Mouse (Mus musculus): ENCODE measurements around the gene Pih1d2.

Pih1d2 gene

GRCm38 (mm10) chr9:50616766-50617603 lies at the start of gene Pih1d2, which contains the start of gene Nkapd1:
TSS of gene Pih1d2 (plus strand) at chr9:50617321.
TSS of gene Nkapd1 (minus strand) at chr9:50617464.
- peak; percentile 33 for DNase-seq (ENCODE audit: low spot score)

GRCm38 (mm10) chr9:50567372-50567771 lies 49.7 kb upstream of the Pih1d2 start:
- DNase-seq (ENCODE audit: low spot score): no peak

GRCm38 (mm10) chr9:50567881-50568280 lies 49.2 kb upstream of the Pih1d2 start:
- DNase-seq (ENCODE audit: low spot score): no peak

- DNase-seq (ENCODE audit: low spot score): no peak
Measured at GRCm38 (mm10) chr9:50569599-50570525, 47.3 kb upstream of the Pih1d2 start.

- no peak for DNase-seq (ENCODE audit: low spot score)
Measured at GRCm38 (mm10) chr9:50580370-50580769, 36.8 kb upstream of the Pih1d2 start.

- no peak for DNase-seq (ENCODE audit: low spot score)
Measured at GRCm38 (mm10) chr9:50585145-50585818, 31.8 kb upstream of the Pih1d2 start.

GRCm38 (mm10) chr9:50586955-50587354 lies 30.2 kb upstream of the Pih1d2 start:
- no peak for DNase-seq (ENCODE audit: low spot score)

- no peak for DNase-seq (ENCODE audit: low spot score)
Measured at GRCm38 (mm10) chr9:50590856-50591518, 26.1 kb upstream of the Pih1d2 start.

- no peak for DNase-seq (ENCODE audit: low spot score)
Measured at GRCm38 (mm10) chr9:50592955-50593354, 24.2 kb upstream of the Pih1d2 start.

- no peak for DNase-seq (ENCODE audit: low spot score)
Measured at GRCm38 (mm10) chr9:50593544-50593943, 23.6 kb upstream of the Pih1d2 start.

GRCm38 (mm10) chr9:50594794-50595417 lies 22.2 kb upstream of the Pih1d2 start:
- no peak for DNase-seq (ENCODE audit: low spot score)

GRCm38 (mm10) chr9:50596973-50597372 lies 20.1 kb upstream of the Pih1d2 start:
- no peak for DNase-seq (ENCODE audit: low spot score)

GRCm38 (mm10) chr9:50601536-50601935 lies 15.6 kb upstream of the Pih1d2 start:
- DNase-seq (ENCODE audit: low spot score): no peak

- no peak for DNase-seq (ENCODE audit: low spot score)
Measured at GRCm38 (mm10) chr9:50602055-50602845, 14.9 kb upstream of the Pih1d2 start.

GRCm38 (mm10) chr9:50603189-50603997 lies 13.7 kb upstream of the Pih1d2 start, which contains the start of the genes Sdhd and Timm8b:
TSS of gene Sdhd (minus strand) at chr9:50603812.
TSS of gene Timm8b (plus strand) at chr9:50603910.
- DNase-seq (ENCODE audit: low spot score): peak; percentile 79

GRCm38 (mm10) chr9:50603998-50604324 lies 13.2 kb upstream of the Pih1d2 start:
- DNase-seq (ENCODE audit: low spot score): no peak

- no peak for DNase-seq (ENCODE audit: low spot score)
Measured at GRCm38 (mm10) chr9:50604338-50604737, 12.8 kb upstream of the Pih1d2 start.

GRCm38 (mm10) chr9:50612115-50612514 lies 5.0 kb upstream of the Pih1d2 start:
- no peak for DNase-seq (ENCODE audit: low spot score)

GRCm38 (mm10) chr9:50616161-50616560 lies 960 bp upstream of the Pih1d2 start:
- DNase-seq (ENCODE audit: low spot score): no peak
